Mouse (Mus musculus) cerebellum, adult 9-10 months (tissue): ENCODE data around the gene Abcc3.

Source experiments
- DNase-seq: peaks from one replicate; pipeline ENCODE4 v3.0.0; 2022

The Abcc3 gene

GRCm38 (mm10) chr11:94322636-94323035 lies 70.2 kb downstream of the Abcc3 start:
- DNase-seq = peak; percentile 52

GRCm38 (mm10) chr11:94321931-94322400 lies 70.8 kb downstream of the Abcc3 start, which contains the start of gene Luc7l3:
Luc7l3 (minus strand) TSS chr11:94321988.
- DNase-seq = peak; percentile 93

- DNase-seq = peak; percentile 46
These were observed 71.5 kb downstream of the Abcc3 start for GRCm38 (mm10) chr11:94320969-94321930.

- peak; percentile 60 for DNase-seq
These were observed 74.7 kb downstream of the Abcc3 start for GRCm38 (mm10) chr11:94318056-94318455.

GRCm38 (mm10) chr11:94317515-94317914 lies 75.3 kb downstream of the Abcc3 start:
- no peak for DNase-seq

- no peak for DNase-seq
These were observed 75.8 kb downstream of the Abcc3 start for GRCm38 (mm10) chr11:94317014-94317413.

- no peak for DNase-seq
These were observed 76.3 kb downstream of the Abcc3 start for GRCm38 (mm10) chr11:94316528-94316927.

GRCm38 (mm10) chr11:94315308-94315707 lies 77.5 kb downstream of the Abcc3 start:
- no peak for DNase-seq

GRCm38 (mm10) chr11:94314098-94314652 lies 78.6 kb downstream of the Abcc3 start:
- no peak for DNase-seq

- no peak for DNase-seq
These were observed 80.1 kb downstream of the Abcc3 start for GRCm38 (mm10) chr11:94312733-94313132.

- no peak for DNase-seq
These were observed 97.6 kb downstream of the Abcc3 start for GRCm38 (mm10) chr11:94294996-94295845.
